Mouse (Mus musculus) spleen, adult 2 months (tissue): ENCODE data around the gene Fam161b.

Experiments used
- CTCF ChIP-seq: fragments of 200-500 bp; IDR thresholded peaks from 2 replicates; pipeline ENCODE4 v1.5.1; 2011; ENCODE audit warnings: mild to moderate bottlenecking, inconsistent platforms; ENCODE audit not compliant: insufficient read depth, insufficient read length, insufficient replicate concordance; ENCODE audit errors: extremely low read depth
- POLR2A ChIP-seq: fragments of 200-500 bp; IDR thresholded peaks from 2 replicates; pipeline ENCODE4 v1.6.1; 2011; ENCODE audit warnings: low read depth, low read length, inconsistent platforms

DNA sequence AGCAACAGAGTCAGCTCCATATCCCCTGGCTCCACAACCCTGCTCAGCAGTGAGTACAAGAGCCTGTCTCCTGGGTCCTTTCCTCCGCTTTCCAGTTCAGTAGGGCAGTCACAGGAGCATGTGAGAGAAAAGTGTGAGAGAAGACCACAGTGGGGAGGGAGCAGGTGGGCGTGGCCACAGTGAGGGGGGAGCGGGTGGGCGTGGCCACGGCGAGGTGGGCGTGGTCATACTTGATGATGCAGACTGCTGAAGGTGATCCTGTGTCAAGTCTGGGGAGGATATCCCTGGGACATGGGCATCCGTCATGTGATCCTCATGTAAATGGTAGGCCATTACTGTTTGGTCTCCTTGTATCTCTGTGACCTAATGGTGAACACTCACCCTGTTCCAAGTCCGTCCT is 5.3 kb upstream of the Fam161b start:
- no peak for TF ChIP-seq CTCF
- TF ChIP-seq POLR2A = no peak
